Mouse (Mus musculus): Measurements from ENCODE around the gene Txnrd2. TPM values are rescaled to one million over a fixed set of nuclear protein-coding genes. Genes with fewer than 3 reads are reported as not detected.
A peak's percentile ranks its signal among the peaks of the same experiment; 100 is the strongest.

The Txnrd2 gene
- polyA plus RNA-seq (2014; fragmentation: Nextera tagmentation; extraction: Ambion mirVana), result 20.4 TPM in 2 replicates

- DNase-seq (ENCODE audit: low spot score) (peak; percentile 74), ATAC-seq (ENCODE audit: insufficient read depth, low FRiP score, low TSS enrichment) (peak; percentile 83)
- Histone ChIP-seq H3K9me3 (ENCODE audit: control insufficient read depth, low read length) (no peaks in the 10 kb centered on the region), H3K27me3 (ENCODE audit: control insufficient read depth, insufficient read depth, low read length) (no peaks in the 10 kb centered on the region), H3K36me3 (ENCODE audit: control insufficient read depth, insufficient read depth, low read length) (no peaks in the 10 kb centered on the region), H3K4me1 (ENCODE audit: control insufficient read depth, insufficient read depth, low read length) (peaks cover 12% of the 10 kb centered on the region), H3K27ac (ENCODE audit: low read depth, low read length) (no peak within 1 kb of the TSS), H3K4me2 (ENCODE audit: low read depth) (peak within 1 kb of the TSS; percentile 80), H3K9ac (ENCODE audit: low read length) (peak within 1 kb of the TSS; percentile 77), H3K4me3 (ENCODE audit: low read depth, low read length) (peak within 1 kb of the TSS; percentile 91)
- WGBS, result under 1% methylated on average over 52 of the region's 52 CpGs
These were observed at the start of gene Txnrd2 for GRCm38 (mm10) chr16:18426215-18426791. TSS of gene Txnrd2 (plus strand) at chr16:18426384.

GRCm38 (mm10) chr16:18377203-18377602 is 49.0 kb upstream of the Txnrd2 start:
- no peak overlapping the region for H3K27ac ChIP-seq (ENCODE audit: low read depth, low read length)
- no peaks in the 10 kb centered on the region for H3K36me3 ChIP-seq (ENCODE audit: control insufficient read depth, insufficient read depth, low read length)
- H3K9ac ChIP-seq (ENCODE audit: low read length), result no peak overlapping the region
- WGBS, result 21% methylated on average over 3 of the region's 3 CpGs
- no peak for ATAC-seq (ENCODE audit: insufficient read depth, low FRiP score, low TSS enrichment)
- H3K9me3 ChIP-seq (ENCODE audit: control insufficient read depth, low read length), result no peaks in the 10 kb centered on the region
- H3K4me1 ChIP-seq (ENCODE audit: control insufficient read depth, insufficient read depth, low read length), result peaks cover 40% of the 10 kb centered on the region
- H3K4me3 ChIP-seq (ENCODE audit: low read depth, low read length), result no peak overlapping the region
- H3K4me2 ChIP-seq (ENCODE audit: low read depth), result no peak overlapping the region
- H3K27me3 ChIP-seq (ENCODE audit: control insufficient read depth, insufficient read depth, low read length), result no peaks in the 10 kb centered on the region
- no peak for DNase-seq (ENCODE audit: low spot score)

- WGBS, result 38% methylated on average over 1 of the region's 1 CpGs
- no peaks in the 10 kb centered on the region for H3K36me3 ChIP-seq (ENCODE audit: control insufficient read depth, insufficient read depth, low read length)
- H3K9me3 ChIP-seq (ENCODE audit: control insufficient read depth, low read length), result no peaks in the 10 kb centered on the region
- DNase-seq (ENCODE audit: low spot score) (no peak), ATAC-seq (ENCODE audit: insufficient read depth, low FRiP score, low TSS enrichment) (no peak)
- H3K9ac ChIP-seq (ENCODE audit: low read length), result no peak overlapping the region
- no peak overlapping the region for H3K4me2 ChIP-seq (ENCODE audit: low read depth)
- H3K27me3 ChIP-seq (ENCODE audit: control insufficient read depth, insufficient read depth, low read length), result no peaks in the 10 kb centered on the region
- no peak overlapping the region for H3K4me3 ChIP-seq (ENCODE audit: low read depth, low read length)
- H3K4me1 ChIP-seq (ENCODE audit: control insufficient read depth, insufficient read depth, low read length), result peaks cover 41% of the 10 kb centered on the region
- no peak overlapping the region for H3K27ac ChIP-seq (ENCODE audit: low read depth, low read length)
These were observed 47.7 kb upstream of the Txnrd2 start for GRCm38 (mm10) chr16:18378489-18378888.

- no peak for DNase-seq (ENCODE audit: low spot score)
- WGBS, result 74% methylated on average over 8 of the region's 8 CpGs
- Histone ChIP-seq H3K4me2 (ENCODE audit: low read depth) (no peak overlapping the region; the same call in 1 of the 2 replicates), H3K27me3 (ENCODE audit: control insufficient read depth, insufficient read depth, low read length) (no peaks in the 10 kb centered on the region), H3K9ac (ENCODE audit: low read length) (peak overlapping the region; percentile 41), H3K36me3 (ENCODE audit: control insufficient read depth, insufficient read depth, low read length) (no peaks in the 10 kb centered on the region), H3K4me3 (ENCODE audit: low read depth, low read length) (no peak overlapping the region), H3K27ac (ENCODE audit: low read depth, low read length) (peak overlapping the region; percentile 75), H3K9me3 (ENCODE audit: control insufficient read depth, low read length) (no peaks in the 10 kb centered on the region), H3K4me1 (ENCODE audit: control insufficient read depth, insufficient read depth, low read length) (peaks cover 47% of the 10 kb centered on the region)
- no peak for ATAC-seq (ENCODE audit: insufficient read depth, low FRiP score, low TSS enrichment)
These were observed 46.7 kb upstream of the Txnrd2 start for GRCm38 (mm10) chr16:18379338-18380001.

GRCm38 (mm10) chr16:18380495-18381063 is 45.6 kb upstream of the Txnrd2 start:
- peak overlapping the region; percentile 85 for H3K27ac ChIP-seq (ENCODE audit: low read depth, low read length)
- no peak overlapping the region; the same call in 1 of the 2 replicates for H3K9ac ChIP-seq (ENCODE audit: low read length)
- peaks cover 55% of the 10 kb centered on the region for H3K4me1 ChIP-seq (ENCODE audit: control insufficient read depth, insufficient read depth, low read length)
- no peaks in the 10 kb centered on the region for H3K9me3 ChIP-seq (ENCODE audit: control insufficient read depth, low read length)
- peak; percentile 89 for ATAC-seq (ENCODE audit: insufficient read depth, low FRiP score, low TSS enrichment)
- peak; percentile 86 for DNase-seq (ENCODE audit: low spot score)
- no peak overlapping the region for H3K4me2 ChIP-seq (ENCODE audit: low read depth)
- no peaks in the 10 kb centered on the region for H3K27me3 ChIP-seq (ENCODE audit: control insufficient read depth, insufficient read depth, low read length)
- H3K36me3 ChIP-seq (ENCODE audit: control insufficient read depth, insufficient read depth, low read length), result no peaks in the 10 kb centered on the region
- 24% methylated on average over 6 of the region's 6 CpGs for WGBS
- no peak overlapping the region for H3K4me3 ChIP-seq (ENCODE audit: low read depth, low read length)

- DNase-seq (ENCODE audit: low spot score) (peak; percentile 73), ATAC-seq (ENCODE audit: insufficient read depth, low FRiP score, low TSS enrichment) (peak; percentile 60; the same call in 1 of the 2 replicates)
- no peak overlapping the region for H3K4me2 ChIP-seq (ENCODE audit: low read depth)
- H3K4me3 ChIP-seq (ENCODE audit: low read depth, low read length), result no peak overlapping the region
- H3K9ac ChIP-seq (ENCODE audit: low read length), result 0 out of 2 replicates have a peak overlapping the region, but pooled peaks have one; percentile 5
- peak overlapping the region; percentile 85 for H3K27ac ChIP-seq (ENCODE audit: low read depth, low read length)
- no peaks in the 10 kb centered on the region for H3K9me3 ChIP-seq (ENCODE audit: control insufficient read depth, low read length)
- H3K4me1 ChIP-seq (ENCODE audit: control insufficient read depth, insufficient read depth, low read length), result peaks cover 55% of the 10 kb centered on the region
- WGBS, result 42% methylated on average over 6 of the region's 6 CpGs
- H3K27me3 ChIP-seq (ENCODE audit: control insufficient read depth, insufficient read depth, low read length), result no peaks in the 10 kb centered on the region
- H3K36me3 ChIP-seq (ENCODE audit: control insufficient read depth, insufficient read depth, low read length), result no peaks in the 10 kb centered on the region
These were observed 44.4 kb upstream of the Txnrd2 start for GRCm38 (mm10) chr16:18381621-18382258.

GRCm38 (mm10) chr16:18383045-18383726 is 43.0 kb upstream of the Txnrd2 start:
- Histone ChIP-seq H3K4me1 (ENCODE audit: control insufficient read depth, insufficient read depth, low read length) (peaks cover 62% of the 10 kb centered on the region), H3K4me2 (ENCODE audit: low read depth) (no peak overlapping the region), H3K36me3 (ENCODE audit: control insufficient read depth, insufficient read depth, low read length) (no peaks in the 10 kb centered on the region), H3K27me3 (ENCODE audit: control insufficient read depth, insufficient read depth, low read length) (no peaks in the 10 kb centered on the region), H3K9ac (ENCODE audit: low read length) (no peak overlapping the region), H3K27ac (ENCODE audit: low read depth, low read length) (no peak overlapping the region), H3K9me3 (ENCODE audit: control insufficient read depth, low read length) (no peaks in the 10 kb centered on the region), H3K4me3 (ENCODE audit: low read depth, low read length) (no peak overlapping the region)
- no peak for DNase-seq (ENCODE audit: low spot score)
- ATAC-seq (ENCODE audit: insufficient read depth, low FRiP score, low TSS enrichment), result no peak
- 78% methylated on average over 9 of the region's 9 CpGs for WGBS

GRCm38 (mm10) chr16:18383756-18384155 is 42.4 kb upstream of the Txnrd2 start:
- Histone ChIP-seq H3K9ac (ENCODE audit: low read length) (peak overlapping the region; percentile 26; the same call in 1 of the 2 replicates), H3K27ac (ENCODE audit: low read depth, low read length) (0 out of 2 replicates have a peak overlapping the region, but pooled peaks have one; percentile 34), H3K9me3 (ENCODE audit: control insufficient read depth, low read length) (no peaks in the 10 kb centered on the region), H3K4me1 (ENCODE audit: control insufficient read depth, insufficient read depth, low read length) (peaks cover 65% of the 10 kb centered on the region), H3K27me3 (ENCODE audit: control insufficient read depth, insufficient read depth, low read length) (no peaks in the 10 kb centered on the region), H3K36me3 (ENCODE audit: control insufficient read depth, insufficient read depth, low read length) (no peaks in the 10 kb centered on the region), H3K4me3 (ENCODE audit: low read depth, low read length) (no peak overlapping the region), H3K4me2 (ENCODE audit: low read depth) (no peak overlapping the region)
- DNase-seq (ENCODE audit: low spot score), result no peak
- 3% methylated on average over 3 of the region's 3 CpGs for WGBS
- no peak for ATAC-seq (ENCODE audit: insufficient read depth, low FRiP score, low TSS enrichment)

All from neural tube, embryonic 11.5 days (tissue).